Mouse (Mus musculus) C2C12 (cell line): ENCODE measurements around the gene Grb14. TPM values are rescaled to one million over a fixed set of nuclear protein-coding genes. Genes with fewer than 3 reads are reported as not detected.

Experiments
- H3K27me3 ChIP-seq: one replicate; pipeline ENCODE4 v1.6.1; 2011; ENCODE audit not compliant: control insufficient read depth, insufficient read depth, insufficient read length
- H3K36me3 ChIP-seq: one replicate; pipeline ENCODE4 v1.6.1; 2011; ENCODE audit not compliant: control insufficient read depth, insufficient read depth
- H3K4me3 ChIP-seq: one replicate; pipeline ENCODE4 v1.5.1; 2011; ENCODE audit warnings: mild to moderate bottlenecking, control low read depth; ENCODE audit not compliant: poor library complexity, insufficient read depth, severe bottlenecking
- H3K79me2 ChIP-seq: one replicate; pipeline ENCODE4 v1.6.1; 2011; ENCODE audit not compliant: control insufficient read depth, insufficient read depth
- H3K79me3 ChIP-seq: one replicate; pipeline ENCODE4 v1.6.1; 2011; ENCODE audit warnings: low read depth, control low read depth
- H3ac ChIP-seq: one replicate; pipeline ENCODE3; 2011; ENCODE audit warnings: low read depth; ENCODE audit not compliant: control insufficient read depth, insufficient read length
- CEBPB ChIP-seq: IDR thresholded peaks from one replicate; pipeline ENCODE4 v1.6.1; 2011; ENCODE audit warnings: low read depth, mild to moderate bottlenecking, control low read depth, moderate library complexity
- CTCF ChIP-seq: IDR thresholded peaks from one replicate; pipeline ENCODE4 v1.5.1; 2011; ENCODE audit not compliant: control insufficient read depth, insufficient read depth, insufficient read length
- FOSL1 ChIP-seq: IDR thresholded peaks from one replicate; pipeline ENCODE4 v1.8.0; 2011; ENCODE audit warnings: mild to moderate bottlenecking, low read length; ENCODE audit not compliant: poor library complexity, insufficient read depth, severe bottlenecking
- MAX ChIP-seq: IDR thresholded peaks from one replicate; pipeline ENCODE4 v1.6.1; 2011; ENCODE audit warnings: mild to moderate bottlenecking, control low read depth
- MYOD1 ChIP-seq: IDR thresholded peaks from one replicate; pipeline ENCODE4 v1.6.1; 2011; ENCODE audit warnings: low read depth; ENCODE audit not compliant: control insufficient read depth, insufficient read length
- MYOG ChIP-seq: IDR thresholded peaks from one replicate; pipeline ENCODE4 v1.6.1; 2011; ENCODE audit not compliant: control insufficient read depth, insufficient read length; ENCODE audit errors: extremely low read depth
- USF1 ChIP-seq: IDR thresholded peaks from one replicate; pipeline ENCODE4 v1.6.1; 2011; ENCODE audit warnings: low read depth, mild to moderate bottlenecking, control low read depth, moderate library complexity
- polyA plus RNA-seq: library from polyadenylated mRNA; unstranded; fragments of >200 nt; fragmentation: generic; extraction: Trizol; gene quantifications from one replicate; pipeline ENCODE4 v1.2.1, GENCODE M21; 2012; ENCODE audit warnings: missing spikeins

The Grb14 gene
- polyA plus RNA-seq, 1 experiment: 0.32 TPM

- Histone ChIP-seq H3ac (no peak overlapping the region), H3K79me3 (no peaks in the 10 kb centered on the region), H3K4me3 (no peak overlapping the region), H3K79me2 (no peaks in the 10 kb centered on the region), H3K27me3 (no peaks in the 10 kb centered on the region), H3K36me3 (no peaks in the 10 kb centered on the region)
- no peak for TF ChIP-seq USF1
- no peak for TF ChIP-seq MAX
Observed at GRCm38 (mm10) chr2:65014552-65014951, 10.2 kb downstream of the Grb14 start.

GRCm38 (mm10) chr2:65010105-65010504 lies 14.7 kb downstream of the Grb14 start:
- H3K36me3 ChIP-seq: no peaks in the 10 kb centered on the region
- TF ChIP-seq MAX: no peak
- TF ChIP-seq FOSL1: no peak
- no peak for TF ChIP-seq CTCF
- TF ChIP-seq CEBPB: no peak
- no peak for TF ChIP-seq MYOG
- TF ChIP-seq MYOD1: no peak
- TF ChIP-seq USF1: no peak
- H3K79me3 ChIP-seq: no peaks in the 10 kb centered on the region
- H3K79me2 ChIP-seq: no peaks in the 10 kb centered on the region
- H3K27me3 ChIP-seq: no peaks in the 10 kb centered on the region
- H3K4me3 ChIP-seq: no peak overlapping the region
- no peak overlapping the region for H3ac ChIP-seq

GRCm38 (mm10) chr2:65007396-65007795 lies 17.4 kb downstream of the Grb14 start:
- H3K36me3 ChIP-seq: no peaks in the 10 kb centered on the region
- H3K27me3 ChIP-seq: no peaks in the 10 kb centered on the region
- no peaks in the 10 kb centered on the region for H3K79me2 ChIP-seq
- H3K79me3 ChIP-seq: no peaks in the 10 kb centered on the region
- TF ChIP-seq MAX (no peak), CEBPB (no peak), FOSL1 (no peak)
- no peak overlapping the region for H3K4me3 ChIP-seq
- H3ac ChIP-seq: no peak overlapping the region

GRCm38 (mm10) chr2:65005044-65005443 lies 19.7 kb downstream of the Grb14 start:
- Histone ChIP-seq H3K79me3 (no peaks in the 10 kb centered on the region), H3K4me3 (no peak overlapping the region), H3K27me3 (no peaks in the 10 kb centered on the region), H3ac (no peak overlapping the region), H3K36me3 (no peaks in the 10 kb centered on the region), H3K79me2 (no peaks in the 10 kb centered on the region)
- TF ChIP-seq MYOD1 (no peak), CEBPB (no peak), CTCF (no peak), MAX (no peak), MYOG (no peak), FOSL1 (no peak), USF1 (no peak)

GRCm38 (mm10) chr2:65003433-65003832 lies 21.4 kb downstream of the Grb14 start:
- no peaks in the 10 kb centered on the region for H3K79me3 ChIP-seq
- H3K4me3 ChIP-seq: no peak overlapping the region
- no peaks in the 10 kb centered on the region for H3K36me3 ChIP-seq
- no peaks in the 10 kb centered on the region for H3K79me2 ChIP-seq
- no peaks in the 10 kb centered on the region for H3K27me3 ChIP-seq
- H3ac ChIP-seq: no peak overlapping the region
- no peak for TF ChIP-seq CTCF
- no peak for TF ChIP-seq MYOG
- no peak for TF ChIP-seq MAX
- no peak for TF ChIP-seq USF1
- no peak for TF ChIP-seq FOSL1
- TF ChIP-seq MYOD1: no peak
- TF ChIP-seq CEBPB: no peak

- no peaks in the 10 kb centered on the region for H3K79me3 ChIP-seq
- no peaks in the 10 kb centered on the region for H3K79me2 ChIP-seq
- H3K36me3 ChIP-seq: no peaks in the 10 kb centered on the region
- H3K4me3 ChIP-seq: no peak overlapping the region
- TF ChIP-seq USF1: no peak
- TF ChIP-seq MAX: no peak
- no peak for TF ChIP-seq MYOG
- no peaks in the 10 kb centered on the region for H3K27me3 ChIP-seq
- H3ac ChIP-seq: no peak overlapping the region
Observed at GRCm38 (mm10) chr2:65002631-65003030, 22.2 kb downstream of the Grb14 start.

GRCm38 (mm10) chr2:64995048-64995447 lies 29.7 kb downstream of the Grb14 start:
- H3K79me2 ChIP-seq: no peaks in the 10 kb centered on the region
- H3K79me3 ChIP-seq: no peaks in the 10 kb centered on the region
- H3K36me3 ChIP-seq: no peaks in the 10 kb centered on the region
- no peak overlapping the region for H3K4me3 ChIP-seq
- no peak overlapping the region for H3ac ChIP-seq
- no peak for TF ChIP-seq FOSL1
- H3K27me3 ChIP-seq: no peaks in the 10 kb centered on the region
